Mouse (Mus musculus) adrenal gland, postnatal 36 days (tissue): ENCODE data around the gene Mrpl44. TPM values are rescaled to one million over a fixed set of nuclear protein-coding genes. Genes with fewer than 3 reads are reported as not detected.

Source experiments
- DNase-seq, 2 experiments: peaks; one replicate each; pipeline ENCODE4 v3.0.0; 2021; ENCODE audit warnings: mixed read lengths in 1 of 2
- total RNA-seq, 2 experiments: library from RNA; stranded (reverse); gene quantifications; 2 replicates each; pipeline ENCODE4 v1.2.3; 2021

Mrpl44 gene
- total RNA-seq, 2 experiments from 2014 or later, result 50.2 to 60.1 TPM

GRCm38 (mm10) chr1:79762282-79763250 lies 13.3 kb upstream of the Mrpl44 start:
- DNase-seq, result no peak

GRCm38 (mm10) chr1:79764031-79764430 lies 11.8 kb upstream of the Mrpl44 start:
- DNase-seq, result no peak

GRCm38 (mm10) chr1:79764483-79764882 lies 11.3 kb upstream of the Mrpl44 start:
- no peak for DNase-seq

DNA sequence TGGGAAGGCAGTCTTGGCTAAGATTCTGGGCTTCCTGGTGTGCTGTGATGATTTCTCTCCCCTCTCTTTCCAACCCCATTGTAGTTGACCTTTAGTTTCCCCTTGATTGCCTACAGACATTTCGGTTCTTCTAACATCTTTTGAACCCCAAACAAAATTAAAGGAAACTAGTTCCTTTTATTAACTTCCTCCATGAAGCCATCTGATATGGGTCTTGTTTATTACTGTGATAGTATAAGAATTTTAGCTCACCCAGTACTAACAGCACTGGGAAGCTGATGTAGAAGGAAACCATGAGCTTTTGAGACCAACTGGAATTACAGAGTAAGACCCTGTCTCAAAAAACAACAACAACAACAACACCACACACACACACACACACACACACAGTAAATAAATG lies 7.6 kb upstream of the Mrpl44 start:
- no peak for DNase-seq

DNA sequence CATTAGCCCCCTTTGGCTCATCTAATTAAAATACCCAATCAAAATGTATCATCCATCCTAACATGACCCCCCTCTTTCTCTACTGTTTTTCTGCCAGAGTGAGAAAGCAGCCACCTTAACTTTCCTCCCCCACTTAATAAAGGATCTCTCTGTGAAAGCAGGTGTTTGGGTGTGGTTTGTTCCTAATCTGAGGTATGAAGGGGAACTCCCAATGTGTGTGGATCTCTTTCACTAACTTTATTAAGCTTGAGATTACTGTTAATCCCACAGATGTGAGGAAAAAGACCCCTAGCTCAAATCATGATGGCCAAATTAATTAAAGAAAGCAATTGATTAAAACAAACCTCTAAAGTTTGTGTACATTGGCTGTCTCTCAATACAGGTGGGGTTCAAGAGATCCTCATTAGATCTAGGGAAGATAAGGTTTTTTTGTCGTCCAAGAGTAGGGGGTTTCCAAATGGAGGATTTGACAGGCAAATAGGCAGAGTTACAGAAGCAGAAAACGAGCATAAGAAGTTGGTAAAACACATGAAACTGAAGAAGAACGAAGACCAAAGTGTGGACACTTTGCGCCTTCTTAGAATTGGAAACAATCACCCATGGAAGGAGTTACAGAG lies 1.5 kb upstream of the Mrpl44 start:
- DNase-seq, result no peak

DNA sequence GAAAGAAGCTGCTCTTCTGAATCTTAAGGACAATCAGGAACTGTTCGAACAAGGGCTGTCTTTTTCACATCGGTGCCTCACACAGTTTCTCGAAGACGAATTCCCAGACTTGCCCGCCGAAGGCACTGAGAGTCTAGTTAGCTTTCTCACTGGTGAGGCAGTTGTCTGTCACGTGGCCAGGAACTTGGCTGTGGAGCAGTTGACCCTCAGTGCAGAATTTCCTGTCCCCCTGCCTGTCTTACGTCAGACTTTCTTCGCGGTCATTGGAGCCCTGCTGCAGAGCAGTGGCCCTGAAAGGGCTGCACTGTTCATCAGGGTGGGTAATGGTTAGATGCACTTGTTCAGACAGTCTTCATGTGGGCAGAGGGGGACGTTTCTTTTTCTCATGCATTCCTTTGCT lies 2.2 kb downstream of the Mrpl44 start:
- DNase-seq, result no peak

GRCm38 (mm10) chr1:79782433-79782832 lies 6.6 kb downstream of the Mrpl44 start:
- no peak for DNase-seq

- DNase-seq, result no peak
Measured at GRCm38 (mm10) chr1:79786267-79786927, 10.6 kb downstream of the Mrpl44 start.

DNA sequence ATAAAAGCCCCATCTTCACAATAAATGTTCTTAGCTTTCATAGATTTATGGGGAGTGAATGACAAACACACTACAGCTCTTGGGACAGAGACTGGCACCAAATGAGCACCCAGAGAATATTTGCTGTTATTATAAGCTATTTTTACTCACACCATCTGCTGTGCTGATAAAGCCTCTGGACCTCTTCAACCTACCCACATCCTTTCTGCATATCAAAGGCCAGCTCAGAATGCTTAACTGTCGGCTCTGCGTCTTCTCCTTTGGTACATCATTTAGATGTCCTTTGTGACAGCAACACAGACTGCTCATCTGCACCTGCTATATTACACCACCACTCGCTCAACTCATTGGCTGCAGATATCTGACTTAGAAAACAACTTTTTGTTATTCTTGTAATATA lies 21.3 kb downstream of the Mrpl44 start:
- no peak for DNase-seq

DNA sequence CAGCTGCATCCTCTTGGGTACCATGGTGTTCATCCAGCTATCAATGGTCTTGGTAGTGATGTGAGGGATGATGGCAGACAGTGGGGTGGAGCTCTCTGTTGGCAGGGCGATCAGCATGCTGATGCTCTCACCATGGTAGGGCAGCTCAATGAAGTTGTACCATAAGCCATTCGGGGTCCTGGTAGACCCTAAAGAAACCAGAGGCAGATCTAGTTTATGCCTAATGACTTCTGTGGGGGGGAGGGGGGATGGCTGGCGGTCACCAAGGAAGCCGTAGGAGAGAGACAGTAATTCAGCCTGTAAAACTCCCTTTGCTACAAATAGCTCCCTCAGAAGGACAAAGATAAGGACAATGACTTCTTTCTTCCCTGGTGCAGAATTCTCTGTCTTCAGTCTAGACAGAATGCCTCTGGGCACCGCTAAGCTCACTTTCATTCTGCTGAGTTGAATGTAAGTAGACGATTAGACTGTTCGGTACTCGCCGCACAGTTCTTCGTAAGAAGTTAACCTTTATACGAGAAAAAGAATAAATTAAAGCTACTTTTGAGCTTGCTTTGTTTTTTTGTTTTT lies 27.1 kb downstream of the Mrpl44 start:
- no peak for DNase-seq

DNA sequence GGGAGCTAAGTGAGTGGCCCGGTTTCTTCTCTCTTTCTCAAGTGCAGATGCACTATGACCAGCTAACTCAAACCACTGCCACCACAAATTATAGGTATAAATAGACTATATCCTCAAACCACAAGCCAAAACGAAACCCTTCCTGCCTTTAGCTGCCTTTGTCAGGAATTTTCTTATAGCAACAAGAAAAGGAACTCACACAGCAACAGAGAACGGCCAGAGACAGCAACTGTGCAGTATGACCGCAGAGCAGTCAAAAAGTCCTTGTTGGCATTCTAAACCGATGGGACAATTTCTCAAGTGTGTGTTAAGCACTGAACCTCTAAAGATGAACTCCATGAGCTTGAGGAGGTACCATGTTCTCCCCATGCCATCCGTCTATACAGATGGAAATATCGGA lies 27.8 kb downstream of the Mrpl44 start:
- DNase-seq, result no peak

DNA sequence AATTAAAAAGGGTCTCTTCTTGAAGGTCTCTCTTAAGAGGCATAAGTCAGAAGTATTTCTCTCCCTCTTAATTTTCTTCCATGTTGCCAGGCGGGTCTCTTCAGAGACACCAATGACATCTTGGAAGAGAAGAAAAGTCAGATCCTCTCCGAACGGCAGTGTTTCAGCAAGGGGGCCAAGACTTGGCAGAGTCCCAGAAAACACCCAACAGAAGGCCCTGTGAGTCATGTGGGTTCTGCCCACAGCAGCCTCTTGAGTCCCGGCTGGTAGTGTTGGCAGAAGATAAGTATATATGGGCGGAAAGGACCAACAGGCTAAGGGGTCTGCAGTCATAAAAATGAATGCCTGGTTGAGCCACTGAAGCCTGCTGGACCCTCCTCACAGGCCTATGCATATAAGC lies 31.0 kb downstream of the Mrpl44 start:
- DNase-seq, result no peak

DNA sequence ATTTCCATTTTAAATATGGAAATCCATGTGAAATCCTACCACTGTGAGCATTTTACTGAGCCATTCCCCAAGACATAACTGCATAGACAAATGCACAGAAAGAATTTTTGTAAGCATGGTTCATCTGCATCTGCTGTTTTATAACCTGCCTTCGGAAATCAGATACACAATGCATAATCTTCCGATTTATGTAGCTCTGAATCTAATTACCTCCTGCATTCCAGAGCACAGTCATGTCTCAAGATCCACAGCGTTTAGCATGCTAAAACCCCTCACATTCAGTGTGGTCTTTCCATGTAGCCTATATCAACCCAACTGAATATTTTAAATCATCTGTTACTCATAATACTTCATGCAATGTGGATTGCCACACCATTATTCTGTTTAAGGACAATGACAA lies 33.6 kb downstream of the Mrpl44 start:
- no peak for DNase-seq

DNA sequence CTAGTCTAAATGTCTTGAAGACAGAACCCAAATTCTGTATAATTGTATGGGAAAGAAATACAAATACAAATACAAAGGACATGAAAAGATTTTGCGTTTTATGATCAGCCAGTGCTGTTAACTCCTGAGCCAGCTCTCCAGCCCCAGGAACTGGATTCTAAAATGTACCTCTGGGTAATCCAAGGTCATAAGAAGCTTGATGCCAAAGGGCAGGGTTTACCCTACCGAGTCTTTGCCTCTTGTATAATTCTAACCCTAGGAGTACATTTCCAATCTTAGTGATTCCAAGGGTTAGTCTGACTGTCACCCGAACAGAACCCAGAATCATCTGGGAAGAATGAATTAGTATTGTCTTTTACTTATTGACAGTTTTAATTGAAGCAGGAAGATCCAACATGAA lies 39.6 kb downstream of the Mrpl44 start:
- no peak for DNase-seq

DNA sequence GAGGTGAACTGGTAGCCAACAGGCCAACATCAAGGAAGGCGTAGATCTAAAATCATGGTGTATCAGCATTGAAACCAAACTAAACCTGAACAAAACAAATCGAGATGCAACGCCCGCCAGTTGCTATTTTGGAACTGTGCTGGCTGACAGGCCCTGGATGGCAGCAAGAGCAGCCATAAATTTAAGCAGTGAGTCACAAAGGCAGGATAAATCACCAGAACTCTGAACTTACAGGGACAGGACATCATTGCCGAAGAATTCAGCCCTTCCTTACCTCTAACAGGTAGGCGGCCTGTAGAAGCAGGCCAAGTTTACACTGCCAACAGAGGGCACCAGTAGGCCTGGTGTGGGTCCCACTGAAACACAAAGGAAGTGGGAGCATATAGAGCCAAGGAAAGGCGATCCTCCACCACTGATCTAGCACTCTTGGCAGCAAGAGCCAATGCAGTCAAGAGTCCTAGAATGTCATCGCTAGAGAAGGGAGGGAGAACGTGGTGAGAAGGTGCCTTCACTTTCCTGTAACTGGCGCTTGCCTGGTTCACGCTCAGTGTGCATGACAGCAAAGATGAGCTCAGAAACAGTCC lies 43.6 kb downstream of the Mrpl44 start:
- peak; percentile 22 to 40 for DNase-seq

DNA sequence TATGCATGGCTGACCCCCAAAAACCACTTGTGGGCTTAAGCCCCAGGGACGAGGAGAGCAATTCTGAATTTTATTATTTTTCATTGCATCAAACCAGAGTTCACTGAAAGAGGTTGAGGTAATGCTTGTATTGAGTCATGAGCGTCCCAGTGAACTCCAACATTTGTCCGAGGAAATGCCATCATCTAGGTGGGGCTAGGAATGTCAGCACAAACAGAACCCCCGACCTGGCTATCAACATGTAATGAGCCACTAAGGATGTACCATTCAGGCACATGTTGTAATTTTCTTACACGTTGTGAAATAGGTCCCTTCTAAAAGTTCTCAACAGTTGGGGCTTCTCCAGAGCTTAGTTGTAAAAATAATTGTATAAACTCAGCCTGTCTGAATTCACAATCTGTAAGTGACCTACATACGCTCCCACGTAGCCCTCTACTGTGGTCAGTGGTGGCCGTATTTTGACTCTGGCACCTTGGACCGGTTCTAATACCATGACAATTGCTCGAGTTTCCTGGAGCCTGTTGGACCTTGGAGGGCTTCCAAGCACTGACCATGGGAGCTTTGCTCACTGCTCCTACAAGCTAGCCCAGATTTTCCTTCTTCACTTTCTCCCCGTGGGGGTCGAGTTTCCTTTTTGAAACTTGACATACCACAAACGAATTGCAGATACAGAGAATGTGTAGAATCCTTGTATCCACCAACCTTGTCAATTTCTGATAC lies 47.1 kb downstream of the Mrpl44 start:
- DNase-seq, result peak; percentile 62 to 69

DNA sequence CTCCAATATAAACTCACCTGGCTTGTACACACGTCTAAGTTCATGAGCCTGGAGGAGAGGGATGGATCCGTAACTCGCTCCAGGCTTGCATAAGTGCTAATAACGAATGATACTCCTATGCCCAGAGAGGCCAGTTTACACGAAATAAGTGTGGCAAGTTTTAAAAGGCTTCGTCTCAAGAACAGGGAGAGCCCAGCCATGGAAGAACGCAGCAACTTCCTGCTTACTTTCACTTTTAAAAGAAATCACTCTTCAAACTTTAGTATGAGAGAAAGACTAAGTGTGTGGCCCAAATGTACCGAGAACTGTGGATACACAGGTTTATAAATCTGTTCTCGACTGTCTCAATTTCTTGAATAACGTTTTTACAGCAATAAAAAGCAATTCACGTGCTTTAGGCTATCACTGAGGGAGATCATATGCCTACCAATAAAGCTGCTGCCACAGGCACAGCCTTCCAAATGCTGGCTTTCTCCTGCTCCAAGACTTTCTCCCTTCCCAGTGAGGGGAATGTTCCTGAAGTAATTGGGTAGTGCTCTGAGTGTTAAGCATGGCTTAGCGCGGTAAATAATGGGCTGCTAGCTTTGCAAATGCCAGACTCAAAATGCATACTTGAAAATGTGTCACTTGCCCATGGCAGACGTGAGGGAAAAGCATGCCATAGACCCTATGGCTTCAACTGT lies 48.3 kb downstream of the Mrpl44 start:
- DNase-seq, result no peak
